Mouse (Mus musculus) liver, embryonic 11.5 days (tissue): ENCODE measurements around the gene Ntf5. TPM values are rescaled to one million over a fixed set of nuclear protein-coding genes. Genes with fewer than 3 reads are reported as not detected.

Source experiments
- ATAC-seq: fragments of 200-750 bp; cut with Nextera tagmentation; replicated peaks from 2 replicates; pipeline ENCODE4 v1.8.0; 2017; ENCODE audit warnings: moderate number of reproducible peaks, mild to moderate bottlenecking, moderate TSS enrichment, moderate library complexity; ENCODE audit not compliant: low FRiP score
- DNase-seq: peaks from one replicate; pipeline ENCODE4 v3.0.0-alpha.2; 2017; ENCODE audit warnings: low spot score
- H3K27ac ChIP-seq: fragments of 300-500 bp; sonication (generic); 2 replicates; pipeline ENCODE4 v1.5.1; 2014; ENCODE audit warnings: mild to moderate bottlenecking, low read depth, low read length, control low read depth
- H3K27me3 ChIP-seq: fragments of 300-500 bp; sonication (generic); replicated peaks from 2 replicates; pipeline ENCODE4 v1.6.1; 2014; ENCODE audit warnings: low read length, mixed read lengths; ENCODE audit not compliant: control insufficient read depth, insufficient read depth
- H3K36me3 ChIP-seq: fragments of 300-500 bp; sonication (generic); 2 replicates; pipeline ENCODE4 v1.6.1; 2014; ENCODE audit warnings: mild to moderate bottlenecking, low read length, moderate library complexity, mixed read lengths; ENCODE audit not compliant: control insufficient read depth, insufficient read depth
- H3K4me1 ChIP-seq: fragments of 300-500 bp; sonication (generic); replicated peaks from 2 replicates; pipeline ENCODE4 v1.6.1; 2014; ENCODE audit warnings: low read length, mixed read lengths; ENCODE audit not compliant: control insufficient read depth, insufficient read depth
- H3K4me2 ChIP-seq: fragments of 300-500 bp; sonication (generic); 2 replicates; pipeline ENCODE4 v1.6.1; 2014; ENCODE audit warnings: mild to moderate bottlenecking, control low read depth, moderate library complexity
- H3K4me3 ChIP-seq: fragments of 300-500 bp; sonication (generic); 2 replicates; pipeline ENCODE4 v1.5.1; 2014; ENCODE audit warnings: low read depth, low read length, control low read depth
- H3K9ac ChIP-seq: fragments of 300-500 bp; sonication (generic); 2 replicates; pipeline ENCODE4 v1.6.1; 2014; ENCODE audit warnings: low read depth, low read length, control low read depth
- H3K9me3 ChIP-seq: fragments of 300-500 bp; sonication (generic); 2 replicates; pipeline ENCODE4 v1.6.1; 2016; ENCODE audit warnings: low read length, inconsistent platforms, mixed read lengths; ENCODE audit not compliant: control insufficient read depth
- WGBS: fragments of 180-500 bp; shearing (Covaris S2); extraction: QIAGEN DNeasy Blood & Tissue Kit; methylation state at CpG from one replicate; pipeline ENCODE4 v1.1.7; 2014; 5-methylcytosine and 5-hydroxymethylcytosine counted together
- polyA plus RNA-seq: library from polyadenylated mRNA; unstranded; fragments of >200 nt; fragmentation: Nextera tagmentation; extraction: Ambion mirVana; gene quantifications from 2 replicates; pipeline ENCODE4 v1.2.1, GENCODE M21; 2014

Ntf5 gene
- polyA plus RNA-seq, 1 experiment from 2014 or later = 2.0 TPM

- 31% methylated on average over 6 of the region's 6 CpGs for WGBS
- H3K9me3 ChIP-seq = no peaks in the 10 kb centered on the region
- no peak overlapping the region for H3K9ac ChIP-seq
- H3K4me1 ChIP-seq = peaks cover 32% of the 10 kb centered on the region
- no peaks in the 10 kb centered on the region for H3K27me3 ChIP-seq
- H3K27ac ChIP-seq = 0 out of 2 replicates have a peak overlapping the region, but pooled peaks have one; percentile 17
- H3K36me3 ChIP-seq = peaks cover 3% of the 10 kb centered on the region; the same call in 1 of the 2 replicates
- ATAC-seq = no peak
- DNase-seq = no peak
- 0 out of 2 replicates have a peak overlapping the region, but pooled peaks have one; percentile 8 for H3K4me3 ChIP-seq
- H3K4me2 ChIP-seq = 0 out of 2 replicates have a peak overlapping the region, but pooled peaks have one; percentile 4
Measured at GRCm38 (mm10) chr7:45437046-45437445, 23.6 kb downstream of the Ntf5 start.

DNA sequence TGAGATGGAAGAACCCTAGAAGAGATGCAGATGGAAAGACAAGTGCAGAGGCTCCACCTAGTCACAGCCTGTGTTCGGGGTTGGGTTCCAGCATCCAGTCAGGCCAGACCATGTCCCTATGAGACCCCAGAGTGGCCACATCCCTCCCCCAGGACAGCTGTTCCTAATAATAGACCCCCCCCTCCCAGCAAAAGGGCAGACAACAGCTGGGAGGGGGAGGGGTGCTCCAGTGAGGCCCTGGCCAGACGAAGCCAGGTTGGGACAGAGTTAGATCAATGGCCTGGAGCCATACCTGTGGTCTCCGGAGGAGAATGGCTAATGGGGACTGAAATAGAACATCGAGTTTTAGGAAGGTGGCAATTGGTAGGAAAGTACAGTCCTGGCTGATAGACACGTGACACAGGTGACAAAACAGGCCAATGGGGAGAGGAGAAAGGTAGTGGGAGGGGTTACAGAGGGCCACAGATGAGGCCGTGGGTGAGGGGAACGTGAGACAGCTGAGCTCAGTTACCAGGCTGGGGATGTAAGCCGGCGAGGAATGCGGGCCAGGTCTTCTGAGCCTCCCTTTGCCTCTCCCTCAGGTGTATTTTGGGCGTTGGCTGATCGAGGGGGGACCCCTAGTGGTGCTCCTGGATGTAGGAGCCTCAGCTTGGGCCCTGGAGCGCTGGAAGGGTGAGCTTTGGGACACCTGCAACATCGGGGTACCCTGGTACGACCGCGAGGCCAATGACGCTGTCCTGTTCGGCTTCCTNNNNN is 24.2 kb downstream of the Ntf5 start, which contains the start of gene Ruvbl2:
Gene Ruvbl2 (minus strand): TSS at position 576 of the 756 bp plus-strand sequence.
- 0 out of 2 replicates have a peak within 1 kb of the TSS, but pooled peaks have one; percentile 8 for H3K4me3 ChIP-seq
- no peak for ATAC-seq
- peaks cover 31% of the 10 kb centered on the region for H3K4me1 ChIP-seq
- no peak for DNase-seq
- H3K9ac ChIP-seq = no peak within 1 kb of the TSS
- peaks cover 2% of the 10 kb centered on the region; the same call in 1 of the 2 replicates for H3K36me3 ChIP-seq
- WGBS = 38% methylated on average over 19 of the region's 19 CpGs
- H3K9me3 ChIP-seq = no peaks in the 10 kb centered on the region
- no peaks in the 10 kb centered on the region for H3K27me3 ChIP-seq
- H3K27ac ChIP-seq = 0 out of 2 replicates have a peak within 1 kb of the TSS, but pooled peaks have one; percentile 17
- H3K4me2 ChIP-seq = 0 out of 2 replicates have a peak within 1 kb of the TSS, but pooled peaks have one; percentile 4

DNA sequence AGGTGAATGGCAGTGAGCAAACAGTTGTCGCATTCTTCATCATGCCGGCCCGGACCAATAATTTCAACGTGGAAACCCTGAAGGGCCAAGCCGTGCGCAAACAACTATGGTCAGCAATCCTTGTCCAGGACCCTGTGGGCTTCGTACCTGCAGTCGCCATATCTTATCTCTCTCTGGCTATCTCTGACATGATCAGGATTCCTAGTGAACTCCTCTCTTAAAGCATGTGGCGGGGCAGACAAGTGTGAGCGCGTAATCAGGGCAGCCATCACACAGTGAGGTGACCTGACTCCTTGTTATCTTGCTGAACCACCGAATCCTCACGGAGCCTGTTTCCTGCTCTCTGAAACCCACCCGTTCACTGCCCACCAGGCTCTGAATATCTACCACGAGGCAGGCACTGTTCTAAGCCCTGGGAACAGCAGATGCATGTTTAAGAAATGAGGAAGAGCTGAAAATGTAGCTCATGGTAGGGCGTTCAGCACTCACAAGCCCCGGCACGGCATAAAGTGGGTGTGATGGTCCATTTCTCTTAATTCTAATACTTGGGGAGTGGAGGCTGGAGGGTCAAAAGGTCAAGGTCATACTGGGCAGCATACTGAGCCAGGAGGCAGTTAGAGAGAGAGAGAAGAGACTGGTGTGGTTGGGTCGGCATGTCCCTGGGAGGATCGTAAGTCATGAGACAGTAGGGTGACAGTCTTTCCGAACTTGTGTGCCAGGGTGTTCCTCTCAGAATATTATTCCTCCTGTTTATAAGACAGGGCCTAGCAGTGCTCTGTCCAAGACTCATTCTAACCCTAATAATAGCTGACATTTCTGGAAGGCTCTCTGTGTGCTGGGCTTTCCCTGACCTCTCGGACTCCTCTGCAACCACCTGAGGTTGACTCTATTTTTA is 30.3 kb downstream of the Ntf5 start:
- no peak; the same call in 1 of the 2 replicates for ATAC-seq
- Histone ChIP-seq H3K4me1 (peaks cover 9% of the 10 kb centered on the region), H3K9me3 (no peaks in the 10 kb centered on the region), H3K4me3 (no peak overlapping the region), H3K36me3 (peaks cover 12% of the 10 kb centered on the region; the same call in 1 of the 2 replicates), H3K4me2 (no peak overlapping the region), H3K27ac (no peak overlapping the region), H3K27me3 (no peaks in the 10 kb centered on the region), H3K9ac (no peak overlapping the region)
- WGBS = 57% methylated on average over 22 of the region's 22 CpGs
- no peak for DNase-seq

DNA sequence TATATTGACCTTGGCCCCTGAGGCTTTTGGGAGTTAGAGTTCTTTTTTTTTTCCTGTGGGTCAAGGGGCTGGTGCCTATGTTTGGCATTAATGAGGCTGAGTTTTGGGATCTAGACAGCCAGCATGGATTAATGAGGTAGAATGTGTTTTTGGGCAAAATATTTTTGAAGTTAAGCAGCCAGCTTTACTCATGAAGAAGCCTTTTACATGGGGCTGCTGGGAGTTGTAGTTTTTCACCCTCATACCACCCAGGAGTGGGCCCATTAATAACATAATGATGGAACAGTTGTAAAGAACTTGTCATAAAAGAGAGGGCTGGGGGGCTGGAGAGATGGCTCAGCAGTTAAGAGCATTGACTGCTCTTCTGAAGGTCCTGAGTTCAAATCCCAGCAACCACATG is 33.1 kb downstream of the Ntf5 start:
- Histone ChIP-seq H3K36me3 (peaks cover 12% of the 10 kb centered on the region; the same call in 1 of the 2 replicates), H3K4me3 (no peak overlapping the region), H3K27me3 (no peaks in the 10 kb centered on the region), H3K4me1 (peaks cover 11% of the 10 kb centered on the region), H3K9me3 (no peaks in the 10 kb centered on the region), H3K4me2 (no peak overlapping the region), H3K9ac (no peak overlapping the region), H3K27ac (no peak overlapping the region)
- DNase-seq (no peak), ATAC-seq (no peak)

GRCm38 (mm10) chr7:45447325-45447990 is 34.0 kb downstream of the Ntf5 start:
- peaks cover 13% of the 10 kb centered on the region for H3K4me1 ChIP-seq
- peak overlapping the region; percentile 23 for H3K4me3 ChIP-seq
- no peak for DNase-seq
- H3K36me3 ChIP-seq = peaks cover 12% of the 10 kb centered on the region; the same call in 1 of the 2 replicates
- ATAC-seq = peak; percentile 72
- WGBS = 26% methylated on average over 11 of the region's 11 CpGs
- no peak overlapping the region for H3K27ac ChIP-seq
- peak overlapping the region; percentile 51 for H3K4me2 ChIP-seq
- H3K9me3 ChIP-seq = no peaks in the 10 kb centered on the region
- H3K27me3 ChIP-seq = no peaks in the 10 kb centered on the region
- H3K9ac ChIP-seq = peak overlapping the region; percentile 32; the same call in 1 of the 2 replicates

GRCm38 (mm10) chr7:45449974-45450373 is 36.5 kb downstream of the Ntf5 start:
- DNase-seq (no peak), ATAC-seq (no peak)
- H3K27ac ChIP-seq = no peak overlapping the region
- H3K9ac ChIP-seq = no peak overlapping the region
- H3K36me3 ChIP-seq = peaks cover 10% of the 10 kb centered on the region; the same call in 1 of the 2 replicates
- no peak overlapping the region for H3K4me2 ChIP-seq
- H3K4me1 ChIP-seq = peaks cover 4% of the 10 kb centered on the region
- H3K27me3 ChIP-seq = no peaks in the 10 kb centered on the region
- 79% methylated on average over 1 of the region's 1 CpGs for WGBS
- H3K9me3 ChIP-seq = no peaks in the 10 kb centered on the region
- no peak overlapping the region for H3K4me3 ChIP-seq

DNA sequence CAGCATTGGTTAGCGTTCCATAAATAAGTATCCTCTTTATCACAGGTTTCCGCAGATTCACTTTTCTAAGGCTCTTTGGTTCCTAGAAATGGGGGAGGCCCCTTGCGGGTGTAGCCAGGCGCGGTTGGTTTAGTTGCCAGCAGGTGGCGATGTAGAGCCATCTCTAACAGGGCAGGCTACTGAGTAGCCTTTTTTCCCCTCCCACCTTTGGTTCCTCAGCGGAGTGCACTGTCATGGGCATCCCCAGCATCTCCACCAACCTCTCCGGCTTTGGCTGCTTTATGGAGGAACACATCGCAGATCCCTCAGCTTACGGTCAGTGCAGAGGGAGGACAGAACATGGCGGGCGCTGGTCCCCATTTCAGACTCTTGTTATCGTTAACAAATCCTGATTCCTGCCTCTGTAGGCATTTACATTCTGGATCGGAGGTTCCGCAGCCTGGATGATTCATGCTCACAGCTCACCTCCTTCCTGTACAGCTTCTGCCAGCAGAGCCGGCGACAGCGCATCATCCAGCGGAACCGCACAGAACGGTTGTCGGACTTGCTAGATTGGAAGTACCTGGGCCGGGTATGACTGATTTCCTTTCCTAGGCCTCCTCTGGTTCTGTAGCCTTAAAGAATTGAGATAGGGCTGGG is 38.0 kb downstream of the Ntf5 start:
- peaks cover 14% of the 10 kb centered on the region for H3K36me3 ChIP-seq
- H3K27ac ChIP-seq = no peak overlapping the region
- DNase-seq = peak; percentile 80
- no peak overlapping the region; the same call in 1 of the 2 replicates for H3K4me2 ChIP-seq
- H3K9me3 ChIP-seq = no peaks in the 10 kb centered on the region
- no peak overlapping the region for H3K4me3 ChIP-seq
- no peak overlapping the region for H3K9ac ChIP-seq
- H3K27me3 ChIP-seq = no peaks in the 10 kb centered on the region
- WGBS = 49% methylated on average over 23 of the region's 23 CpGs
- H3K4me1 ChIP-seq = peaks cover 4% of the 10 kb centered on the region
- peak; percentile 75 for ATAC-seq

GRCm38 (mm10) chr7:45454971-45455370 is 41.5 kb downstream of the Ntf5 start:
- Histone ChIP-seq H3K27me3 (no peaks in the 10 kb centered on the region), H3K9ac (no peak overlapping the region)

More at GRCm38 (mm10) chr7:45454971-45455370, 41.5 kb downstream of the Ntf5 start:
- WGBS = 88% methylated on average over 15 of the region's 15 CpGs
- ATAC-seq = no peak
- Histone ChIP-seq H3K4me3 (no peak overlapping the region), H3K4me1 (peaks cover 26% of the 10 kb centered on the region), H3K9me3 (no peaks in the 10 kb centered on the region), H3K27ac (no peak overlapping the region), H3K4me2 (no peak overlapping the region), H3K36me3 (peaks cover 23% of the 10 kb centered on the region)
- no peak for DNase-seq
